Mouse (Mus musculus) adrenal gland, adult (tissue): ENCODE results near the gene Aar2.

Source experiments
- DNase-seq, 2 experiments: peaks; one replicate each; pipeline ENCODE4 v3.0.0; 2022 to 2023; ENCODE audit warnings: low spot score in 1 of 2; ENCODE audit not compliant: inconsistent age in 2 of 2

The Aar2 gene

DNA sequence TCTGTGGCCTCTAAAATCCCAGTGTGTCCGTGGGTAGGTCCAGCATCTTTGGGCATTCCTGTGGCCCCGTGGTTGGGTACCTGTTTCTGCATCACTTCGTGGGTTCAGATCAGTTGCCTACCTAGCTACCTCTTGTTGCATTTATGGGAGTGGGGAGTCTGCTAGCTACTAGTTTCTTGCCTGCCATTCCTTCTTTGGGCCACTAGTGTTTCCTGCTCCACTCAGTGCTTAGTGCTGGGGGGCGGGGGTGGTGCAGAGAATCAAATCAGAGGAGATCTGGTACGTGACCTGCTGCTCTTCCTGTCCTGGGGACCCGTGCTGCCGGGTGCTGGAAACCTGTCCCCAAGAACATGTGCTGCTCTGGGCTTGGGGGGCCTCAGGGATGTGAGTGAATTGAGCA is 69.1 kb downstream of the Aar2 start:
- no peak for DNase-seq

DNA sequence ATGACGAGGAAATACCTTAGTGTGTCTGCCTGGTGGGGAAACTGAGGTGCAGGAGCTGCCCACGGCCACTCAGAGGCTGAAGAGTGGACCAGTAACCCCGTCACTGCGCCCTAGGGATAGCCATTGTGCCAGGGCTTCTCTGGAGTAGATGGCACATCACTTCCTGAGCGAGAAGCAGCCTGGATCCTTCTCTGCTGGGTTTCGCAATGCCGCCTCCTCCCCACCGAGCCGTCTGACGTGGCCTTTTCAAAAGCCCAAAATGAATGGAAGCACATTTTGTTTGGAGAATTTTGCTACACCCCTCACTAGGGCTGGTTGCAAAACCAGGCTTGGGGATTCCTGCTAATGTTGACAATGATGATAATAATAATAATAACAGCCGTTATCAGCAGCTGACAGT is 70.2 kb downstream of the Aar2 start:
- DNase-seq = peak in 1 of 2 experiments; percentile 55
